Mouse (Mus musculus): ENCODE measurements around the gene Lag3. TPM values are rescaled to one million over a fixed set of nuclear protein-coding genes. Genes with fewer than 3 reads are reported as not detected.

Lag3 gene
- polyA plus RNA-seq, 1 experiment = not detected

DNA sequence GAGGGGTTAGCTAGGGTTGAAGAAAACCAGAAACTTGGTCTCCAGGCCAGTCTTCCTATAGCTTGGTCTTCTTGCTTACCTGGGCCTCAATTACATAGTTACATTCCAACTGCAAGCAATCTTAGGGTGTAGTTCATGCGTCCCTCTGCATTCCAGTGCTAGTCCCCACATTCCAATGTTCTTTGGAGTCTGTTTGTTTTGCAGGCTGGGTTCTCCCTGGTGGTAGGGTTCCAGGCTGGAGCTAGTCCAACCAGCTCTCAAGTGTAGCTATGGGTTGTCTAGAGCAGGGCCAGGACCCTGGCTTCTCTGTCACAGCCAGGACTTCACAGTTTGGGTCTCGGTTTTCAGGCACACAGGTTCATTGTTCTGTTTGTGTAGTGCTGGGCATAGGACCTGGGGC lies 26.0 kb upstream of the Lag3 start:
- peaks cover 7% of the 10 kb centered on the region for H3K4me1 ChIP-seq (ENCODE audit: control insufficient read depth)
- TF ChIP-seq GATA1 (IDR thresholded peaks at IDR 0.05; ENCODE audit: low read length) = no peak
- TF ChIP-seq TAL1 (IDR thresholded peaks at IDR 0.05; ENCODE audit: low read length) = no peak
- no peak overlapping the region for H3K4me3 ChIP-seq (replicated peaks)
- peaks cover 53% of the 10 kb centered on the region for H3K36me3 ChIP-seq (ENCODE audit: control insufficient read depth)
- H3K9me3 ChIP-seq (ENCODE audit: control insufficient read depth, low read length) = no peaks in the 10 kb centered on the region
- no peaks in the 10 kb centered on the region for H3K27me3 ChIP-seq (ENCODE audit: control insufficient read depth)

DNA sequence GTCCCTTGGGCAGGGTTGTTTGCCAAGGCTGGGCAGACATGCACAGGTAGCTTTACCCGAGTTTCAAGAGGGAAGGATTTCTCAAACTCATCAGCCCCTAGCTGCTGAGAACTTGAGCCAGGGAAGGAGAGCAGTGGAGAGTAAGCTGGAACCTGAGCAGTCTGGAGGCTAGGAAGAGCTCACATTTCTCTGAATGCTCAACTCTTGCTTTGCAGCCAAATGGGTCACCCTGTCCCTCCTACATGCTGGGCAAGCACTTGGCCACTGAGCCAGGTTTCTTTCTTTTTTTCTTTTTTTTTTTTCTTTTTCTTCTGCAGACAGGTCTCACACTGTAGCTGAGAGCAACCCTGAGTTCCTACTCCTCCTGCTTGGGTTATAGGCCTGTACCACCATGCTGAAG lies 25.2 kb upstream of the Lag3 start:
- Histone ChIP-seq H3K4me1 (ENCODE audit: control insufficient read depth) (peaks cover 16% of the 10 kb centered on the region), H3K27me3 (ENCODE audit: control insufficient read depth) (no peaks in the 10 kb centered on the region), H3K4me3 (replicated peaks) (no peak overlapping the region), H3K9me3 (ENCODE audit: control insufficient read depth, low read length) (no peaks in the 10 kb centered on the region), H3K36me3 (ENCODE audit: control insufficient read depth) (peaks cover 57% of the 10 kb centered on the region)
- TF ChIP-seq TAL1 (IDR thresholded peaks at IDR 0.05; ENCODE audit: low read length) = no peak
- no peak for TF ChIP-seq GATA1 (IDR thresholded peaks at IDR 0.05; ENCODE audit: low read length)

DNA sequence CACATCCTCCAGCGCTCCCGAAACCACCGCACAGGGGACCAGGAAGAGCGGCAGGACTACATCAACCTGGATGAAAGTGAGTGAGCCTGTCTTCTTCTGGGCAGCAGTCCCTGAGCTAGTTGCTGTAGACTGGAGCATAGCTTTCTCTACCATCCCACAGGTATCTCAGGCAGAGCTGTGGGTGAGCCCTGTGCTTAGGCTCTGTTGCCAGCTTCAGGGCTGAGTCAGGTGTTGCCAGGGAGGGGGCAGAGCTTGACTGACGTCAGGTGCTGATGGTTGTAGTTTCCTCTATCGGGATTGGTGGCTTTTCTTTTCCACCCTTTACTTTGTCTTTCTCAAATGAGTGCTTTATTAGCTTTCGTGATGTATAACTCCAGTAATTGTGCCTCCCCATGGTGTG lies 23.2 kb upstream of the Lag3 start:
- TF ChIP-seq GATA1 (IDR thresholded peaks at IDR 0.05; ENCODE audit: low read length) (no peak), TAL1 (IDR thresholded peaks at IDR 0.05; ENCODE audit: low read length) (no peak)
- no peaks in the 10 kb centered on the region for H3K9me3 ChIP-seq (ENCODE audit: control insufficient read depth, low read length)
- peaks cover 29% of the 10 kb centered on the region for H3K4me1 ChIP-seq (ENCODE audit: control insufficient read depth)
- no peak overlapping the region for H3K4me3 ChIP-seq (replicated peaks)
- H3K27me3 ChIP-seq (ENCODE audit: control insufficient read depth) = no peaks in the 10 kb centered on the region
- H3K36me3 ChIP-seq (ENCODE audit: control insufficient read depth) = peaks cover 57% of the 10 kb centered on the region

GRCm38 (mm10) chr6:124933127-124933526 lies 21.6 kb upstream of the Lag3 start:
- Histone ChIP-seq H3K4me1 (ENCODE audit: control insufficient read depth) (peaks cover 31% of the 10 kb centered on the region), H3K4me3 (replicated peaks) (no peak overlapping the region), H3K9me3 (ENCODE audit: control insufficient read depth, low read length) (no peaks in the 10 kb centered on the region), H3K36me3 (ENCODE audit: control insufficient read depth) (peaks cover 54% of the 10 kb centered on the region), H3K27me3 (ENCODE audit: control insufficient read depth) (no peaks in the 10 kb centered on the region)
- no peak for TF ChIP-seq TAL1 (IDR thresholded peaks at IDR 0.05; ENCODE audit: low read length)
- no peak for TF ChIP-seq GATA1 (IDR thresholded peaks at IDR 0.05; ENCODE audit: low read length)

- peaks cover 31% of the 10 kb centered on the region for H3K4me1 ChIP-seq (ENCODE audit: control insufficient read depth)
- peaks cover 47% of the 10 kb centered on the region for H3K36me3 ChIP-seq (ENCODE audit: control insufficient read depth)
- H3K27me3 ChIP-seq (ENCODE audit: control insufficient read depth) = no peaks in the 10 kb centered on the region
- TF ChIP-seq TAL1 (IDR thresholded peaks at IDR 0.05; ENCODE audit: low read length) (no peak), GATA1 (IDR thresholded peaks at IDR 0.05; ENCODE audit: low read length) (no peak)
- H3K9me3 ChIP-seq (ENCODE audit: control insufficient read depth, low read length) = no peaks in the 10 kb centered on the region
- peak overlapping the region; percentile 97 for H3K4me3 ChIP-seq (replicated peaks)
Measured at GRCm38 (mm10) chr6:124932314-124932695, 20.8 kb upstream of the Lag3 start.

- Histone ChIP-seq H3K36me3 (ENCODE audit: control insufficient read depth) (peaks cover 43% of the 10 kb centered on the region), H3K27me3 (ENCODE audit: control insufficient read depth) (no peaks in the 10 kb centered on the region), H3K4me1 (ENCODE audit: control insufficient read depth) (peaks cover 31% of the 10 kb centered on the region), H3K9me3 (ENCODE audit: control insufficient read depth, low read length) (no peaks in the 10 kb centered on the region), H3K4me3 (replicated peaks) (peak overlapping the region; percentile 97)
- no peak for TF ChIP-seq TAL1 (IDR thresholded peaks at IDR 0.05; ENCODE audit: low read length)
- TF ChIP-seq GATA1 (IDR thresholded peaks at IDR 0.05; ENCODE audit: low read length) = no peak
Measured at GRCm38 (mm10) chr6:124931525-124932313, 20.2 kb upstream of the Lag3 start.

- peak within 1 kb of the TSS; percentile 97 for H3K4me3 ChIP-seq (replicated peaks)
- no peak for TF ChIP-seq GATA1 (IDR thresholded peaks at IDR 0.05; ENCODE audit: low read length)
- TF ChIP-seq TAL1 (IDR thresholded peaks at IDR 0.05; ENCODE audit: low read length) = no peak
- peaks cover 35% of the 10 kb centered on the region for H3K36me3 ChIP-seq (ENCODE audit: control insufficient read depth)
- peaks cover 2% of the 10 kb centered on the region; the same call in 1 of the 2 replicates for H3K27me3 ChIP-seq (ENCODE audit: control insufficient read depth)
- H3K9me3 ChIP-seq (ENCODE audit: control insufficient read depth, low read length) = no peaks in the 10 kb centered on the region
- H3K4me1 ChIP-seq (ENCODE audit: control insufficient read depth) = peaks cover 31% of the 10 kb centered on the region
Measured at GRCm38 (mm10) chr6:124930754-124931524, 19.4 kb upstream of the Lag3 start, which contains the start of gene Mlf2. TSS of gene Mlf2 (plus strand) at chr6:124931386.

- peaks cover 28% of the 10 kb centered on the region for H3K36me3 ChIP-seq (ENCODE audit: control insufficient read depth)
- H3K4me3 ChIP-seq (replicated peaks) = peak overlapping the region; percentile 97
- H3K4me1 ChIP-seq (ENCODE audit: control insufficient read depth) = peaks cover 31% of the 10 kb centered on the region
- no peak for TF ChIP-seq TAL1 (IDR thresholded peaks at IDR 0.05; ENCODE audit: low read length)
- TF ChIP-seq GATA1 (IDR thresholded peaks at IDR 0.05; ENCODE audit: low read length) = no peak
- peaks cover 8% of the 10 kb centered on the region for H3K27me3 ChIP-seq (ENCODE audit: control insufficient read depth)
- H3K9me3 ChIP-seq (ENCODE audit: control insufficient read depth, low read length) = no peaks in the 10 kb centered on the region
Measured at GRCm38 (mm10) chr6:124930231-124930630, 18.7 kb upstream of the Lag3 start.

DNA sequence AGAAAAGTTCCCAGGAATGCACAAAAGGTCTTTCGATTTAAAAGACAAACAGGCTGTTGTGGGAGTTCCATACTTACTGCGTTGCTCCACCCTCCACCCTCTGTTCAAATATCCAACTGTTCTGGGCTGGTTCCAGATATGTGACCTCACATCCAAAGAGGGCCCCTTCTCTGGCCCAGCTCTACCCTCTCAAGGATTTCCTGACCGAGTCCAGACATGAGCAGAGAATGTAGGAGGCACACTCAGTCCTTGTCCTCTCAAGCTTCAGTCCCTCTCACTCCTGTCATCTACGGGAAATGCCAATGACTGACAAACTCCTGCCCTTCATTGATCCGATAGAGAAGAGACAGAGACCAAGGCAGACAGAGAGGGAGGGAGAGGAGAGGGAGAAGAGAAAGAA lies 14.4 kb upstream of the Lag3 start:
- peaks cover 31% of the 10 kb centered on the region for H3K27me3 ChIP-seq (ENCODE audit: control insufficient read depth)
- peaks cover 13% of the 10 kb centered on the region for H3K4me1 ChIP-seq (ENCODE audit: control insufficient read depth)
- no peaks in the 10 kb centered on the region for H3K9me3 ChIP-seq (ENCODE audit: control insufficient read depth, low read length)
- H3K36me3 ChIP-seq (ENCODE audit: control insufficient read depth) = no peaks in the 10 kb centered on the region
- TF ChIP-seq GATA1 (IDR thresholded peaks at IDR 0.05; ENCODE audit: low read length) = no peak
- TF ChIP-seq TAL1 (IDR thresholded peaks at IDR 0.05; ENCODE audit: low read length) = no peak
- H3K4me3 ChIP-seq (replicated peaks) = no peak overlapping the region

All from erythroblast, embryonic 14.5 days (primary cell).